Mouse (Mus musculus) liver, embryonic 16.5 days (tissue): Measurements from ENCODE around the gene Tenm1. TPM values are rescaled to one million over a fixed set of nuclear protein-coding genes. Genes with fewer than 3 reads are reported as not detected.

Experiments
- ATAC-seq: fragments of 200-750 bp; cut with Nextera tagmentation; 2 replicates; pipeline ENCODE4 v1.8.0; 2017; ENCODE audit warnings: low read depth, mild to moderate bottlenecking, moderate number of reproducible peaks, moderate library complexity
- H3K27ac ChIP-seq: fragments of 300-500 bp; sonication (generic); 2 replicates; pipeline ENCODE4 v1.5.1; 2014; ENCODE audit warnings: mild to moderate bottlenecking, low read length
- H3K27me3 ChIP-seq: fragments of 300-500 bp; sonication (generic); 2 replicates; pipeline ENCODE4 v1.6.1; 2014; ENCODE audit warnings: low read depth, low read length, mixed read lengths; ENCODE audit not compliant: control insufficient read depth, insufficient read depth
- H3K36me3 ChIP-seq: fragments of 300-500 bp; sonication (generic); 2 replicates; pipeline ENCODE4 v1.6.1; 2014; ENCODE audit warnings: mild to moderate bottlenecking; ENCODE audit not compliant: control insufficient read depth, insufficient read depth
- H3K4me1 ChIP-seq: fragments of 300-500 bp; sonication (generic); 2 replicates; pipeline ENCODE4 v1.6.1; 2014; ENCODE audit warnings: low read depth, low read length, mixed read lengths; ENCODE audit not compliant: control insufficient read depth
- H3K4me2 ChIP-seq: fragments of 300-500 bp; sonication (generic); 2 replicates; pipeline ENCODE4 v1.6.1; 2014; ENCODE audit warnings: low read depth, low read length, mixed read lengths
- H3K4me3 ChIP-seq: fragments of 300-500 bp; sonication (generic); 2 replicates; pipeline ENCODE4 v1.5.1; 2014; ENCODE audit warnings: low read depth, mild to moderate bottlenecking, low read length
- H3K9ac ChIP-seq: fragments of 300-500 bp; sonication (generic); 2 replicates; pipeline ENCODE4 v1.6.1; 2014; ENCODE audit warnings: low read depth, low read length
- H3K9me3 ChIP-seq: fragments of 300-500 bp; sonication (generic); replicated peaks from 2 replicates; pipeline ENCODE4 v1.6.1; 2016; ENCODE audit warnings: low read length; ENCODE audit not compliant: control insufficient read depth
- WGBS: fragments of 180-500 bp; shearing (Covaris S2); extraction: QIAGEN DNeasy Blood & Tissue Kit; methylation state at CpG from one replicate; pipeline ENCODE4 v1.1.7; 2014; ENCODE audit not compliant: insufficient replicate concordance; 5-methylcytosine and 5-hydroxymethylcytosine counted together
- polyA plus RNA-seq: library from polyadenylated mRNA; unstranded; fragments of >200 nt; fragmentation: Nextera tagmentation; extraction: Ambion mirVana; gene quantifications from 2 replicates; pipeline ENCODE4 v1.2.1, GENCODE M21; 2015

Gene Tenm1
- 0.02 TPM in 1 of 2 replicates, not detected in the other for polyA plus RNA-seq

GRCm38 (mm10) chrX:43428855-43429263 lies at the start of gene Tenm1:
TSS of gene Tenm1 (minus strand) at chrX:43429126.
- no peak within 1 kb of the TSS for H3K4me3 ChIP-seq
- 20% methylated on average over 21 of the region's 22 CpGs for WGBS
- no peak within 1 kb of the TSS for H3K4me2 ChIP-seq

DNA sequence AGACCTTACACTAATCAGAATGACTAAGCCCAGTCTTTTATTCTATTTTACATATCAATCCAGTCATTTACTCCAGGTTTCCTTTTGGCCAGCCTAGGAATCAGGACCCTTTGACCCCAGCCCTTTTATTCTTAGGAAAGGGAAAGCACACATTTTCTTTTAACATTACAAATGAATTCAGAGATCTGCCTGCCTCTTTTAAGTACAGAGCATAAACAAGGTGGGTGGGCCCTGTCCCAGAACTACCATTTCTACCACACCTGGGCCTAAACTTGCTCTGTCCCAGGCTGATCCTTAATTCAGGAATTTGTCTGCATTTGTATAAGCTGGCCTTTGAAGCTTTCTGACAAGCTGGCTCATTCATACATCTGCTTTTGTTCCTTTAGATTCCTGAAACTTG lies 38.4 kb upstream of the Tenm1 start:
- H3K9me3 ChIP-seq = no peaks in the 10 kb centered on the region
- no peak overlapping the region for H3K9ac ChIP-seq
- no peaks in the 10 kb centered on the region for H3K27me3 ChIP-seq
- no peak overlapping the region for H3K4me2 ChIP-seq
- no peak for ATAC-seq
- no peaks in the 10 kb centered on the region for H3K4me1 ChIP-seq
- no peak overlapping the region for H3K4me3 ChIP-seq
- no peak overlapping the region for H3K27ac ChIP-seq
- no peaks in the 10 kb centered on the region for H3K36me3 ChIP-seq

More at GRCm38 (mm10) chrX:43428855-43429263, at the start of gene Tenm1:
- Histone ChIP-seq H3K9ac (no peak within 1 kb of the TSS), H3K9me3 (no peaks in the 10 kb centered on the region), H3K27ac (no peak within 1 kb of the TSS), H3K27me3 (peaks cover 10% of the 10 kb centered on the region), H3K36me3 (no peaks in the 10 kb centered on the region), H3K4me1 (no peaks in the 10 kb centered on the region)
- no peak for ATAC-seq

DNA sequence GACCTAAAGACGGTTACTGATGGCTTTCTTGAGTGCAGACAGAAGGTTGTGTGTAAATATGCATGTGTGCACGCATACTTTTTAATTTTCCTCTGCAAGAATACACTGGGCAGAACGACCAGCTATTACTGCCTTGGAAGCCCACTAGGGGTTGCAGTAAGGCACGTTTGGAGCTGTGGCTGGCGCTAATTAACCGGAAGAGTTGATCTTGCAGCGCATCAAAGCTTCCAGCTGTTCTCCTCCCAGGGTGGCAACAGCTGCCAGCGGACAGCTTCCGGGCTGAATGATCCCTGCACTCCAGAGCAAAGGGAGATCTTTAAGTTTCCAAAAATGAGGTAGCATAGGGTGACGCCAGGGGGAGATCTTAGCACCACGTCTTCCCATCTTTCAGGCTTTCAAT lies 1.7 kb upstream of the Tenm1 start:
- no peak for ATAC-seq
- no peak overlapping the region for H3K4me3 ChIP-seq
- H3K9ac ChIP-seq = no peak overlapping the region
- H3K27me3 ChIP-seq = peaks cover 10% of the 10 kb centered on the region
- H3K36me3 ChIP-seq = no peaks in the 10 kb centered on the region
- H3K4me2 ChIP-seq = no peak overlapping the region
- 14% methylated on average over 11 of the region's 11 CpGs for WGBS
- no peaks in the 10 kb centered on the region for H3K9me3 ChIP-seq
- no peak overlapping the region for H3K27ac ChIP-seq
- H3K4me1 ChIP-seq = no peaks in the 10 kb centered on the region

DNA sequence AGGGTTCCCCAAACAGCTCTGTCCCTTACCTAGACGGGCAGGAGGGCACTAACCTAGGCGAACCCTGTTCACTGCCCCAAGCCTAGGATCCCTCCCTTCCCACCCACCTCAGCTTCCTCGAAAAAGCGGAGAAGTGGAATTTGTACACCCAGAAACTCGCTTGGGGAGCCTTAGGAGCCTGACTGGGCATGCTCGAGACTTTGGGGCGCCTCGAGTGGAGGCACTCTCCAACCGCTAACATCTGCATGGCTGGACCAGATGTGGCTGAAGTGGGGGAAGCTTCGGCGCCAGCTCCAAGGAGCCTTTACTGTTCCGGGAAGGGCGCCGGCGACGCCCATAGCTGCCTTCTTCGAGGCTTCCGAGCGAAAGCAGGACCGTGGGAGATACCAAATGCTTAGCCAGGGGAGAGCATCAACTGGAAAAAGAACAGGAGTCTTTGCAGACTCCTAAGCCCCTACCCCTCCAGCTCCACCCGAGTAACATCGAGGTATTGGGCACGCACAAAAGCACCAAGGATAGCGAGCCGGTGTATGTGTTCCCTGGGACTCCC lies 1.1 kb upstream of the Tenm1 start:
- 16% methylated on average over 25 of the region's 25 CpGs for WGBS
- Histone ChIP-seq H3K9ac (no peak overlapping the region), H3K27me3 (peaks cover 10% of the 10 kb centered on the region), H3K4me1 (no peaks in the 10 kb centered on the region), H3K4me3 (no peak overlapping the region), H3K9me3 (no peaks in the 10 kb centered on the region), H3K27ac (no peak overlapping the region), H3K36me3 (no peaks in the 10 kb centered on the region), H3K4me2 (no peak overlapping the region)
- no peak for ATAC-seq

GRCm38 (mm10) chrX:43429337-43429736 lies 411 bp upstream of the Tenm1 start:
- Histone ChIP-seq H3K27ac (no peak overlapping the region), H3K9ac (no peak overlapping the region), H3K9me3 (no peaks in the 10 kb centered on the region), H3K27me3 (peaks cover 10% of the 10 kb centered on the region), H3K4me2 (no peak overlapping the region), H3K4me1 (no peaks in the 10 kb centered on the region), H3K36me3 (no peaks in the 10 kb centered on the region), H3K4me3 (no peak overlapping the region)
- ATAC-seq = no peak
- 21% methylated on average over 12 of the region's 12 CpGs for WGBS

DNA sequence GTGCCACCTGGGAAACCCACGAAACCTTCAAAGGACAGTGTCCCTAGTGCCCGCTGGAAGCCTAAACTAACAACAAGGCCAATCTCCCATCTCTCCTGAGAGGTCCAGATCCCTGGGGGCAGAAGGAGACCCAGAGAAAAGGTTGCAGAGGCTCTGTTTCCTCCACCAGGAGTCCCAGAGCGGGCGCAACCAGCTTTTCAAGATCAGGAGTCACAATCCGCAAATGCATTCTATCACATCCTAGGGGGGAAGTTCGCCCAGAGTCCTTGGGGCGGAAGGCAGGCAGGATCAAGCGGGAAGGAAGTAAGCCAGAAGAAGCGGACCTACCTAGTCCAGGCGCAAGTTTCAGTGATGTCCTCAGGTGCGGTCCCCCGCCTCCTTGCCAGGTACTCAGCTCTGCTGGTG lies 963 bp downstream of the Tenm1 start:
- Histone ChIP-seq H3K27ac (no peak overlapping the region), H3K4me3 (no peak overlapping the region), H3K9me3 (no peaks in the 10 kb centered on the region), H3K9ac (no peak overlapping the region), H3K4me1 (no peaks in the 10 kb centered on the region), H3K27me3 (peaks cover 10% of the 10 kb centered on the region), H3K36me3 (no peaks in the 10 kb centered on the region), H3K4me2 (no peak overlapping the region)
- ATAC-seq = no peak
- WGBS = 16% methylated on average over 12 of the region's 12 CpGs

- 20% methylated on average over 10 of the region's 10 CpGs for WGBS
- no peak overlapping the region for H3K27ac ChIP-seq
- no peak overlapping the region for H3K4me3 ChIP-seq
- no peak overlapping the region for H3K4me2 ChIP-seq
- ATAC-seq = no peak
- H3K9ac ChIP-seq = no peak overlapping the region
- peaks cover 10% of the 10 kb centered on the region for H3K27me3 ChIP-seq
- no peaks in the 10 kb centered on the region for H3K36me3 ChIP-seq
- H3K4me1 ChIP-seq = no peaks in the 10 kb centered on the region
- no peaks in the 10 kb centered on the region for H3K9me3 ChIP-seq
Observed at GRCm38 (mm10) chrX:43427111-43427510, 1.8 kb downstream of the Tenm1 start.

DNA sequence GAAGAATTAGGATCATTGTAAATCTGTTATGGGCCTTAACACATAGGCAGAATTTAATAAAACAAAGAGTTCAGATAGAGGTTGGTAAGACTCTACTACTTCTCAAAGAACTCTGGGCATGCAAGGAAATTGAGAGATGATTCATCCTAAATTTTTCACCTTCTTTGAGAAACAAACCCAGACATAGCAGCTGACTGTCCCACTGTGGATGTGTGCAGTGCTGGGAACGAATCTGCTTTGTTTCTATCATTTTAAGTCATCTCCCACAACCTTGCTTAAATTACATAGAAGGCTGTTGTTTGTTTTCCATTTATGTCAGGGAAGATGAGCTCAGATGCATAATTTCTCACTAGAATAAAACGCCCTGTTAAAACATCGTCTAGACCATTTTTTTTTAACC lies 31.0 kb downstream of the Tenm1 start:
- WGBS = 46% methylated on average over 3 of the region's 3 CpGs

GRCm38 (mm10) chrX:43388106-43388505 lies 40.8 kb downstream of the Tenm1 start:
- Histone ChIP-seq H3K4me3 (no peak overlapping the region), H3K4me2 (no peak overlapping the region), H3K9me3 (no peaks in the 10 kb centered on the region), H3K27me3 (no peaks in the 10 kb centered on the region), H3K27ac (no peak overlapping the region), H3K9ac (no peak overlapping the region), H3K36me3 (no peaks in the 10 kb centered on the region), H3K4me1 (no peaks in the 10 kb centered on the region)
- no peak for ATAC-seq
- 47% methylated on average over 5 of the region's 5 CpGs for WGBS

More for the DNA sequence above, 31.0 kb downstream of the Tenm1 start:
- Histone ChIP-seq H3K9me3 (no peaks in the 10 kb centered on the region), H3K9ac (no peak overlapping the region), H3K27me3 (no peaks in the 10 kb centered on the region), H3K27ac (no peak overlapping the region), H3K4me2 (no peak overlapping the region), H3K4me1 (no peaks in the 10 kb centered on the region), H3K4me3 (no peak overlapping the region), H3K36me3 (no peaks in the 10 kb centered on the region)
- ATAC-seq = no peak
